Mouse (Mus musculus) thymus, adult 2 months (tissue): ENCODE measurements around the gene Zfpm1. TPM values are rescaled to one million over a fixed set of nuclear protein-coding genes. Genes with fewer than 3 reads are reported as not detected.
A peak's percentile ranks its signal among the peaks of the same experiment; 100 is the strongest.

Experiments
- DNase-seq: peaks from one replicate; pipeline ENCODE4 v3.0.0; 2021
- H3K27ac ChIP-seq: fragments of 200-500 bp; 2 replicates; pipeline ENCODE4 v1.5.1; 2012; ENCODE audit warnings: low read length, control low read depth; ENCODE audit not compliant: control insufficient read depth, insufficient read depth
- H3K27me3 ChIP-seq: fragments of 200-500 bp; 2 replicates; pipeline ENCODE4 v1.6.1; 2012; ENCODE audit warnings: mild to moderate bottlenecking, low read length, moderate library complexity, mixed read lengths; ENCODE audit not compliant: control insufficient read depth, insufficient read depth
- H3K36me3 ChIP-seq: fragments of 200-500 bp; 2 replicates; pipeline ENCODE4 v1.6.1; 2012; ENCODE audit warnings: mild to moderate bottlenecking, low read length, moderate library complexity; ENCODE audit not compliant: control insufficient read depth, insufficient read depth
- H3K4me1 ChIP-seq: fragments of 200-500 bp; replicated peaks from 2 replicates; pipeline ENCODE4 v1.6.1; 2012; ENCODE audit warnings: low read length; ENCODE audit not compliant: control insufficient read depth, insufficient read depth
- H3K4me3 ChIP-seq: fragments of 200-500 bp; 2 replicates; pipeline ENCODE4 v1.5.1; 2012; ENCODE audit warnings: mild to moderate bottlenecking, low read length, control low read depth, moderate library complexity; ENCODE audit not compliant: control insufficient read depth, insufficient read depth
- CTCF ChIP-seq: fragments of 200-500 bp; IDR thresholded peaks from 2 replicates; pipeline ENCODE4 v1.5.1; 2012; ENCODE audit warnings: mild to moderate bottlenecking, control low read depth, low read length, moderate library complexity, borderline replicate concordance; ENCODE audit not compliant: control insufficient read depth, poor library complexity, insufficient read depth; ENCODE audit errors: extremely low read depth
- POLR2A ChIP-seq: fragments of 200-500 bp; IDR thresholded peaks from 2 replicates; pipeline ENCODE4 v1.6.1; 2012; ENCODE audit warnings: mild to moderate bottlenecking, low read length, control low read depth, moderate library complexity; ENCODE audit not compliant: control insufficient read depth, poor library complexity, insufficient read depth; ENCODE audit errors: extremely low read depth
- WGBS: fragments of 180-500 bp; shearing (Covaris S2); methylation state at CpG from one replicate; pipeline ENCODE4 v1.1.7; 2018; 5-methylcytosine and 5-hydroxymethylcytosine counted together
- polyA plus RNA-seq: library from polyadenylated mRNA; depleted of rRNA; stranded (reverse); fragments of >200 nt; gene quantifications from 2 replicates; pipeline ENCODE4 v1.2.3, GENCODE M21; 2012

Zfpm1 gene
- polyA plus RNA-seq, 1 experiment: 100 TPM

DNA sequence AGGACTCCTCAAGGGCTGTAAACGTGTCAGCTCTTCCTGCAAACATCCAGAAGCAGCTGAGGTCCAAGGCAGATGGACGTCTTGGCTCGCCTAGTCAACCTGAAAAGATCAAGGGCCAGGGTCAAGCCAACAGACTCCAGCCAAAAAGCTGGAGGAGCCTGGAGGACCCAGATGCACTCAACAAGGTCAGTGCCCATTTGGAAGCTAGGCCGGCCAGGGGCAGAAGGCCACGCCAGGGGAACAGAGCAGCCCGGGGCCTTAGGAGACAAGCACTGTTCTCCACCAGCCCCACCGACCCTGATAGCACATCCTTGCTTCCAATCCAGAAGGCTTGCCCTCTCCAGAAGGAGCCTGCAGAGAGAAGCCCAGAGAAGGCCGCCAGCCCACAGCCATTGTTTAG, 16.4 kb upstream of the Zfpm1 start:
- no peak overlapping the region for H3K27ac ChIP-seq
- DNase-seq: no peak
- H3K27me3 ChIP-seq: no peaks in the 10 kb centered on the region; the same call in 1 of the 2 replicates
- no peaks in the 10 kb centered on the region for H3K36me3 ChIP-seq
- no peak for TF ChIP-seq POLR2A
- TF ChIP-seq CTCF: no peak
- H3K4me3 ChIP-seq: no peak overlapping the region
- H3K4me1 ChIP-seq: 0 out of 2 replicates have a peak, but pooled peaks cover 5% of the 10 kb centered on the region
- 97% methylated on average over 8 of the region's 8 CpGs for WGBS

DNA sequence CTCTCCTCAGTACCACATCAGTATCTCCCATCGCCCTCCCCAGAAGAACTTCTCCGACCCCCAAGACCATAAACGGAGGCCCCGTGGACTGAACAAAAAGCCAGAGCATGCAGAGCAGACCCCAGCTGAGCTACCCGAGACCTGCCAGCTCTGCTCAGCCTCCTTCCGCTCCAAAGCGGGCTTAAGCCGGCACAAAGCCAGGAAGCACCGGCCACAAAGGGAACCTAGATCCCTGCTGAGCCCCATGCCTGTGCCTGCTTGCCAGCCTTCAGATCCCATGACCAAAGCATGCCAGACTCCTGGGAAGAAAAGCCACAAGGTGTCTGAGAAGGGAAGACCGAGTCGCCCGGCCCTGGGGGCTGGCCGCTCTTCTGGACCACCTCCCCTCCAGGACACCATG, 15.1 kb upstream of the Zfpm1 start:
- DNase-seq: no peak
- Histone ChIP-seq H3K27me3 (no peaks in the 10 kb centered on the region; the same call in 1 of the 2 replicates), H3K27ac (no peak overlapping the region), H3K4me1 (0 out of 2 replicates have a peak, but pooled peaks cover 5% of the 10 kb centered on the region), H3K4me3 (no peak overlapping the region), H3K36me3 (no peaks in the 10 kb centered on the region)
- 45% methylated on average over 13 of the region's 13 CpGs for WGBS
- TF ChIP-seq POLR2A (no peak), CTCF (no peak)

DNA sequence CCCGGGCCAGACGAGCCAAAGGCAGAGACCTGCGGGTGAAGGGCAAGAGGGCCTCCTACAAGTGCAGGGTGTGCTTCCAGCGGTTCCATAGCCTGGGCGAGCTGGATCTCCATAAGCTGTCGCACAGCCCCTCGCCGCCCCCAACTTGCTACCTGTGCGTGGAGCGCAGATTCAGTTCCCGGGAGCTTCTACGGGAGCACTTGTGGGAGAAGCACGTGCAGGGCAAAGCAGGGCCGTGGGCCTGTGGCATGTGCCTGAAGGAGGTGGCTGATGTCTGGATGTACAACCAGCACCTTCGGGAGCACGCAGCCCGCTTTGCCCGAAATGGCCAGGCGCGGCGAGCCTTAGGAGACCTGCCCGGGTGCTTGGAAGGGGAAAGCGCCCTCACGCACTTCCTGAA, 13.1 kb upstream of the Zfpm1 start:
- no peak overlapping the region for H3K4me3 ChIP-seq
- DNase-seq: no peak
- no peaks in the 10 kb centered on the region; the same call in 1 of the 2 replicates for H3K27me3 ChIP-seq
- H3K36me3 ChIP-seq: no peaks in the 10 kb centered on the region
- H3K27ac ChIP-seq: no peak overlapping the region
- peaks cover 11% of the 10 kb centered on the region for H3K4me1 ChIP-seq
- TF ChIP-seq POLR2A: no peak
- TF ChIP-seq CTCF: no peak
- 86% methylated on average over 24 of the region's 24 CpGs for WGBS

DNA sequence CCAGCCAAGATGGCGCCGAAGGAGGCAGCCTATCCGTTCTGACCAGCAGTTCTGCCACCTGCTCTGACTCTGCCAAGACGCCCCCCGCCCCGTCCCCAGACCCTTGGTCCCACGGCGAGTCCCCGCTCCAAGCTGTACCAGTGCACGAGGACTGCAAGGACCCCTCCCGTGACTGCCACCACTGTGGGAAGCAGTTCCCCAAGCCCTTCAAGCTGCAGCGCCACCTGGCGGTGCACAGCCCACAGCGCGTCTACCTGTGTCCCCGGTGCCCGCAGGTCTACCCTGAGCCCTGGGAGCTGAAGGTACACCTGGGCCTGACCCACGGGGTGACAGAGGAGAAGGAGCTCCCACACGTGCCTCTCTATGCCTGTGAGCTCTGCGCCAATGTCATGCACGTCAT, 12.5 kb upstream of the Zfpm1 start:
- no peak for TF ChIP-seq POLR2A
- peak; percentile 95 for TF ChIP-seq CTCF
- 12% methylated on average over 21 of the region's 21 CpGs for WGBS
- peaks cover 13% of the 10 kb centered on the region for H3K4me1 ChIP-seq
- H3K36me3 ChIP-seq: no peaks in the 10 kb centered on the region
- H3K4me3 ChIP-seq: peak overlapping the region; percentile 32
- no peak overlapping the region for H3K27ac ChIP-seq
- peak; percentile 81 for DNase-seq
- no peaks in the 10 kb centered on the region for H3K27me3 ChIP-seq

DNA sequence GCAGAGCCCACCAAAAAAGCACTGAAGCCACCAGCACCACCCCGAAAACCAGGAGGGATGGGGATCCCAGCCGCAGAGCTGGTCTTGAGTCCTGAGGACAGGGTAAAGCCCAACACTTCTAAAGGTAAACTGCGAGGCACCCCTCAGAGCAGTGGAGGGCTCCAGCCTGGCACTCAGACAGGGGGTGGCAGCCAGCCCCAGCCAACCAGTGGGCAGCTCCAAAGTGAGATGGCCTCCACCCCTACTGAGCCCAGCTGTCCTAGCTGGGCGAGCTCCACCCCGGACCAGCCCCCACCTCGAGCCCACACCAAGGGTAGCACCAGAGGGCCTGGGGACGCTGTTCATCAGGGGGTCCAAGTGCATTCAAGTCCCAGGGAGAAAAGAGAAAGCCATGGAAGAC, 11.4 kb upstream of the Zfpm1 start:
- DNase-seq: no peak
- Histone ChIP-seq H3K27me3 (no peaks in the 10 kb centered on the region), H3K36me3 (no peaks in the 10 kb centered on the region), H3K4me1 (peaks cover 13% of the 10 kb centered on the region), H3K27ac (no peak overlapping the region), H3K4me3 (no peak overlapping the region)
- TF ChIP-seq CTCF: no peak
- no peak for TF ChIP-seq POLR2A
- 93% methylated on average over 7 of the region's 7 CpGs for WGBS

DNA sequence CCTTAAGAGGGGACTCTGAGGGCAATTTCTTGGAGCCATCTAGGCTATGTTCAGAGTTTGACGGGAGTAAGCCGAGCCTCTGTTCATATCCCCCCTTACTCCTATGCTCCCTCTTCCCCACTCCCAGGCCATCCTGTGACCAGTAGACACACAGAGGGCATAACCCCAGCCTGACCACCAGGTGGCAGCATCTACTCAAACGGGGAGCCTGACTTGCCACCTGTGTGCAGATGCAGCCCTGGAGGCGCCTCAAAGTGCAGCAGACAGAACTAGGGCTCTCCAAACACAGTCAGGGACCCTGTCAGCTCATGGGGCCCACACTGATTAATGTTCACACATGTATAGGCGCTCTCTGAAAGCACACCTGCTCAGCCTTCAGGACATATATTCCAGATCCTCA, 8.8 kb upstream of the Zfpm1 start:
- Histone ChIP-seq H3K4me3 (no peak overlapping the region), H3K36me3 (no peaks in the 10 kb centered on the region), H3K27me3 (no peaks in the 10 kb centered on the region), H3K27ac (no peak overlapping the region), H3K4me1 (peaks cover 13% of the 10 kb centered on the region)
- TF ChIP-seq POLR2A (no peak), CTCF (peak; percentile 93)
- WGBS: 8% methylated on average over 5 of the region's 5 CpGs
- DNase-seq: peak; percentile 88

DNA sequence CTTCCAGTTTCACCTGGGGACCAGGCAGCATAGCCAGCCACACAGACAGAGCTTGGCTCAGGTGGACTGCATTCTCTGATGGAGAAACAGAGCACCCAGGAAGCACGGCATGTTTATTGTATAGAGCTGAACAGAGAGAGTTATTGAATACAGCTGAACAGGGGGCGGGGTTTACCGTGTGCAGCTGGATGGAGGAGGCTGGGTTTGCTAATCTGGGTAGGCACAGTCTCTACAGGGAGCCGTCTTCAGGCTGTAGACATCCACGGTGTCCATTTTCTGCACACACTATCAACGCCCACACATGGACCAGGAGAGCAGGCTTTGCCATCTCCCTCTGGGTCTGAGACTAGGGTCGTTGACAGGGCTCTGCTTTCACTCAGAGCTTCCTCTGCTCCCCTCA, 8.1 kb upstream of the Zfpm1 start:
- TF ChIP-seq POLR2A: no peak
- TF ChIP-seq CTCF: no peak

More for the DNA sequence above, 8.1 kb upstream of the Zfpm1 start:
- H3K27ac ChIP-seq: no peak overlapping the region
- H3K27me3 ChIP-seq: no peaks in the 10 kb centered on the region
- H3K4me1 ChIP-seq: peaks cover 13% of the 10 kb centered on the region
- H3K36me3 ChIP-seq: no peaks in the 10 kb centered on the region
- WGBS: 76% methylated on average over 7 of the region's 7 CpGs
- no peak for DNase-seq
- H3K4me3 ChIP-seq: no peak overlapping the region
